Mouse (Mus musculus): ENCODE data around the gene Vill. TPM values are rescaled to one million over a fixed set of nuclear protein-coding genes. Genes with fewer than 3 reads are reported as not detected.

Gene Vill
- polyA plus RNA-seq, 1 experiment from 2014 or later = 15.2 TPM

GRCm38 (mm10) chr9:119110640-119111039 is 58.1 kb downstream of the Vill start:
- WGBS = 51% methylated on average over 3 of the region's 3 CpGs
- peak overlapping the region; percentile 63 for H3K27ac ChIP-seq
- DNase-seq (ENCODE audit: extremely low spot score, low spot score) = no peak

GRCm38 (mm10) chr9:119114911-119115310 is 62.3 kb downstream of the Vill start:
- no peak for DNase-seq (ENCODE audit: extremely low spot score, low spot score)
- H3K9me3 ChIP-seq = no peaks in the 10 kb centered on the region
- H3K36me3 ChIP-seq (replicated peaks) = no peaks in the 10 kb centered on the region
- H3K4me1 ChIP-seq = peaks cover 19% of the 10 kb centered on the region
- no peak overlapping the region for H3K27ac ChIP-seq
- H3K27me3 ChIP-seq (ENCODE audit: poor library complexity, severe bottlenecking) = no peaks in the 10 kb centered on the region
- 86% methylated on average over 17 of the region's 17 CpGs for whole genome bisulfite sequencing
- H3K4me3 ChIP-seq = no peak overlapping the region

More at GRCm38 (mm10) chr9:119110640-119111039, 58.1 kb downstream of the Vill start:
- H3K4me1 ChIP-seq = peaks cover 19% of the 10 kb centered on the region
- H3K4me3 ChIP-seq = no peak overlapping the region
- H3K27me3 ChIP-seq (ENCODE audit: poor library complexity, severe bottlenecking) = no peaks in the 10 kb centered on the region
- no peaks in the 10 kb centered on the region for H3K9me3 ChIP-seq
- H3K36me3 ChIP-seq (replicated peaks) = no peaks in the 10 kb centered on the region

- H3K4me3 ChIP-seq = no peak overlapping the region
- DNase-seq (ENCODE audit: extremely low spot score, low spot score) = no peak
- no peak overlapping the region for H3K27ac ChIP-seq
- 89% methylated on average over 19 of the region's 19 CpGs for WGBS
- H3K36me3 ChIP-seq (replicated peaks) = no peaks in the 10 kb centered on the region
- no peaks in the 10 kb centered on the region for H3K9me3 ChIP-seq
- H3K4me1 ChIP-seq = peaks cover 16% of the 10 kb centered on the region
- no peaks in the 10 kb centered on the region for H3K27me3 ChIP-seq (ENCODE audit: poor library complexity, severe bottlenecking)
Observed at GRCm38 (mm10) chr9:119119409-119120167, 67.0 kb downstream of the Vill start.

GRCm38 (mm10) chr9:119120168-119120560 is 67.6 kb downstream of the Vill start:
- DNase-seq (ENCODE audit: extremely low spot score, low spot score) = no peak
- peaks cover 16% of the 10 kb centered on the region for H3K4me1 ChIP-seq
- 80% methylated on average over 3 of the region's 3 CpGs for WGBS
- no peaks in the 10 kb centered on the region for H3K27me3 ChIP-seq (ENCODE audit: poor library complexity, severe bottlenecking)
- H3K27ac ChIP-seq = no peak overlapping the region
- no peaks in the 10 kb centered on the region for H3K9me3 ChIP-seq
- no peak overlapping the region for H3K4me3 ChIP-seq
- no peaks in the 10 kb centered on the region for H3K36me3 ChIP-seq (replicated peaks)

Small RNAs within 50 kb of the gene (microRNA-seq; reads per million reads assigned to microRNA genes)
- gene Mir26a-1 = 9.3 reads per million, percentile 20 among the genes with 10 or more reads in this experiment

Other genes starting within 250 kb of the Vill start
- 7.2 and 7.3 TPM in 2 replicates for gene Ctdspl, start 126.3 kb upstream of the Vill start, polyA plus RNA-seq (2016; fragmentation: Nextera tagmentation; extraction: Ambion mirVana)
- 13.0 and 13.7 TPM in 2 replicates for gene Plcd1, start 40.7 kb downstream of the Vill start, polyA plus RNA-seq (2016; fragmentation: Nextera tagmentation; extraction: Ambion mirVana)
- 1.1 and 2.1 TPM in 2 replicates for gene Dlec1, start 49.7 kb downstream of the Vill start, polyA plus RNA-seq (2016; fragmentation: Nextera tagmentation; extraction: Ambion mirVana)
- 1.6 and 1.8 TPM in 2 replicates for gene Acaa1b, start 104.3 kb downstream of the Vill start, polyA plus RNA-seq (2016; fragmentation: Nextera tagmentation; extraction: Ambion mirVana)
- not detected in 2 replicates for gene Gm47289, start 106.4 kb downstream of the Vill start, polyA plus RNA-seq (2016; fragmentation: Nextera tagmentation; extraction: Ambion mirVana)
- not detected in 2 replicates for gene Slc22a13, start 156.3 kb downstream of the Vill start, polyA plus RNA-seq (2016; fragmentation: Nextera tagmentation; extraction: Ambion mirVana)

All from forebrain, embryonic 10.5 days (tissue).